11 mouse cellular contexts compared by ENCODE assay signal in genomic region chr16:45676462-45676861, GRCm38 (mm10). TPM values are rescaled to one million over a fixed set of nuclear protein-coding genes. Genes with fewer than 3 reads are reported as not detected.
DNase-seq lines count a peak whose midpoint lies in the region; ATAC-seq and TF ChIP-seq lines count a peak whose summit lies in the region.
"Had no signal": no experiment of that assay in that cellular context is flagged by ENCODE, and none has a peak within 500 bp of the region (broad histone marks: within the 10 kb centered on the region; RNA-seq: fewer than 3 reads in every experiment).

No protein-coding gene starts in this region.

- intact Hi-C loops in left cerebral cortex, adult 2 months (cut with DNase I) = loop anchor here (5.0 kb wide), 1 partner anchor 479 kb away; no protein-coding TSS in a partner anchor
- intact Hi-C loops in left cerebral cortex, postnatal 36 days (cut with DNase I) = no loop called here

- peak; percentile 78 for TF ChIP-seq CTCF in left cerebral cortex, adult 2 months (IDR thresholded peaks at IDR 0.05)

- ATAC-seq in cerebellum, adult (ENCODE audit: insufficient number of reproducible peaks, low FRiP score, low TSS enrichment) = no peak

- no peak overlapping the region for H3K4me3 ChIP-seq in left cerebral cortex, adult 2 months
- H3K4me3 ChIP-seq: heart, embryonic 13.5 days; midbrain, embryonic 12.5 days had no signal

- H3K27ac ChIP-seq in left cerebral cortex, adult 2 months = no peak overlapping the region
- H3K27ac ChIP-seq: heart, embryonic 13.5 days; midbrain, embryonic 12.5 days had no signal

- DNase-seq in embryo, embryonic 10 days (ENCODE audit: low spot score) = peak; percentile 44
- no peak for DNase-seq in embryo, embryonic 9.5 days (ENCODE audit: extremely low spot score)
- no peak for DNase-seq in left cerebral cortex, adult 2 months (ENCODE audit: extremely low spot score in 1 of 2, low spot score in 2 of 2)
- DNase-seq in left cerebral cortex, postnatal 36 days (ENCODE audit: low spot score in 2 of 2) = no peak
- DNase-seq in ES-CJ7 (ENCODE audit: low read depth, low spot score) = peak; percentile 31
- DNase-seq in lung, postnatal 10 days = peak; percentile 34
- no peak for DNase-seq in urinary bladder, adult 18-20 months (ENCODE audit: low spot score in 2 of 2)

RNA-seq across cellular contexts. Expression of gene Tmprss7, which starts 17.0 kb away (rescaled TPM):
- total RNA-seq in left cerebral cortex, adult 2 months (2021) = 1 to 10 TPM; 1.4 to 3.6 TPM
- total RNA-seq in left cerebral cortex, postnatal 36 days (2021) = 1 to 10 TPM; 2.9 to 3.7 TPM

RNA-seq across cellular contexts. Expression of gene BC016579, which starts 22.6 kb away (rescaled TPM):
- under 1 TPM; 0.21 to 0.52 TPM for total RNA-seq in left cerebral cortex, adult 2 months (2021)
- total RNA-seq in left cerebral cortex, postnatal 36 days (2021) = under 1 TPM in 1 of 2 experiments, not detected in 1; 0.20 TPM
- total RNA-seq: layer of hippocampus, postnatal 10 days had no signal

RNA-seq across cellular contexts. Expression of gene Tagln3, which starts 47.9 kb away (rescaled TPM):
- 100 to 1,000 TPM; 320 to 326 TPM for total RNA-seq in left cerebral cortex, adult 2 months (2021)
- total RNA-seq in left cerebral cortex, postnatal 36 days (2021) = 100 to 1,000 TPM; 301 to 357 TPM

Comparison
In these comparisons a context has a peak if more than half of its experiments do, and no peak if none do; other contexts are left out.
1. DNase-seq: peak in embryo, embryonic 10 days (single experiment), ES-CJ7 (single experiment) and lung, postnatal 10 days (single experiment); none in embryo, embryonic 9.5 days (single experiment), left cerebral cortex, adult 2 months (0 of 2), left cerebral cortex, postnatal 36 days (0 of 2) and urinary bladder, adult 18-20 months (0 of 2).